Mouse (Mus musculus): ENCODE measurements around the gene Rint1. TPM values are rescaled to one million over a fixed set of nuclear protein-coding genes. Genes with fewer than 3 reads are reported as not detected.
"Not testable (repeated sequence)": the region's sequence is repeated elsewhere in the genome, so short reads cannot be mapped to it uniquely, and the experiment has no call there.

Gene Rint1
- polyA plus RNA-seq, 1 experiment from 2014 or later: 31.1 TPM

- Histone ChIP-seq H3K9me3 (ENCODE audit: control insufficient read depth, low read length) (no peaks in the 10 kb centered on the region), H3K27me3 (replicated peaks; ENCODE audit: control insufficient read depth, insufficient read depth, low read length) (no peaks in the 10 kb centered on the region), H3K36me3 (ENCODE audit: control insufficient read depth, insufficient read depth, low read length) (peaks cover 18% of the 10 kb centered on the region), H3K27ac (ENCODE audit: low read depth) (peak within 1 kb of the TSS; percentile 79), H3K4me3 (ENCODE audit: low read depth, low read length) (peak within 1 kb of the TSS; percentile 84), H3K4me1 (replicated peaks; ENCODE audit: control insufficient read depth, insufficient read depth, low read length) (peaks cover 16% of the 10 kb centered on the region), H3K9ac (ENCODE audit: low read length) (peak within 1 kb of the TSS; percentile 86), H3K4me2 (ENCODE audit: low read length) (peak within 1 kb of the TSS; percentile 92)
- DNase-seq (ENCODE audit: low spot score): peak; percentile 92
- peak; percentile 94 for ATAC-seq (replicated peaks; ENCODE audit: low FRiP score, low TSS enrichment, low read depth)
- WGBS: 0% methylated on average over 44 of the region's 44 CpGs
Observed at GRCm38 (mm10) chr5:23843674-23844530, 56.4 kb downstream of the Rint1 start, which contains the start of gene Tomm7. Gene Tomm7, minus strand, starts transcription at chr5:23844161.

- Histone ChIP-seq H3K27ac (ENCODE audit: low read depth) (peak overlapping the region; percentile 79), H3K4me3 (ENCODE audit: low read depth, low read length) (peak overlapping the region; percentile 84), H3K4me2 (ENCODE audit: low read length) (peak overlapping the region; percentile 92), H3K9ac (ENCODE audit: low read length) (peak overlapping the region; percentile 86), H3K27me3 (replicated peaks; ENCODE audit: control insufficient read depth, insufficient read depth, low read length) (no peaks in the 10 kb centered on the region), H3K36me3 (ENCODE audit: control insufficient read depth, insufficient read depth, low read length) (peaks cover 12% of the 10 kb centered on the region; the same call in 1 of the 2 replicates), H3K9me3 (ENCODE audit: control insufficient read depth, low read length) (no peaks in the 10 kb centered on the region), H3K4me1 (replicated peaks; ENCODE audit: control insufficient read depth, insufficient read depth, low read length) (peaks cover 16% of the 10 kb centered on the region)
- DNase-seq (ENCODE audit: low spot score) (no peak), ATAC-seq (replicated peaks; ENCODE audit: low FRiP score, low TSS enrichment, low read depth) (peak; percentile 28; the same call in 1 of the 2 replicates)
- 20% methylated on average over 7 of the region's 7 CpGs for WGBS
Observed at GRCm38 (mm10) chr5:23844531-23844841, 57.0 kb downstream of the Rint1 start.

GRCm38 (mm10) chr5:23845141-23845540 is 57.6 kb downstream of the Rint1 start:
- Histone ChIP-seq H3K9ac (ENCODE audit: low read length) (no peak overlapping the region; the same call in 1 of the 2 replicates), H3K36me3 (ENCODE audit: control insufficient read depth, insufficient read depth, low read length) (peaks cover 9% of the 10 kb centered on the region; the same call in 1 of the 2 replicates), H3K4me2 (ENCODE audit: low read length) (peak overlapping the region; percentile 92), H3K4me3 (ENCODE audit: low read depth, low read length) (no peak overlapping the region), H3K4me1 (replicated peaks; ENCODE audit: control insufficient read depth, insufficient read depth, low read length) (peaks cover 16% of the 10 kb centered on the region), H3K27ac (ENCODE audit: low read depth) (no peak overlapping the region), H3K27me3 (replicated peaks; ENCODE audit: control insufficient read depth, insufficient read depth, low read length) (no peaks in the 10 kb centered on the region), H3K9me3 (ENCODE audit: control insufficient read depth, low read length) (no peaks in the 10 kb centered on the region)
- DNase-seq (ENCODE audit: low spot score) (no peak), ATAC-seq (replicated peaks; ENCODE audit: low FRiP score, low TSS enrichment, low read depth) (no peak)
- 96% methylated on average over 3 of the region's 3 CpGs for WGBS

- peak overlapping the region; percentile 81 for H3K4me2 ChIP-seq (ENCODE audit: low read length)
- WGBS: under 1% methylated on average over 57 of the region's 61 CpGs
- peak overlapping the region; percentile 91 for H3K4me3 ChIP-seq (ENCODE audit: low read depth, low read length)
- no peaks in the 10 kb centered on the region for H3K9me3 ChIP-seq (ENCODE audit: control insufficient read depth, low read length)
- peak overlapping the region; percentile 70; the same call in 1 of the 2 replicates for H3K27ac ChIP-seq (ENCODE audit: low read depth)
- ATAC-seq (replicated peaks; ENCODE audit: low FRiP score, low TSS enrichment, low read depth) (peak; percentile 98), DNase-seq (ENCODE audit: low spot score) (peak; percentile 97)
- H3K4me1 ChIP-seq (replicated peaks; ENCODE audit: control insufficient read depth, insufficient read depth, low read length): no peaks in the 10 kb centered on the region; the same call in 1 of the 2 replicates
- H3K9ac ChIP-seq (ENCODE audit: low read length): peak overlapping the region; percentile 77
- peaks cover 35% of the 10 kb centered on the region for H3K36me3 ChIP-seq (ENCODE audit: control insufficient read depth, insufficient read depth, low read length)
- H3K27me3 ChIP-seq (replicated peaks; ENCODE audit: control insufficient read depth, insufficient read depth, low read length): no peaks in the 10 kb centered on the region
Observed at GRCm38 (mm10) chr5:23850345-23851159, 63.0 kb downstream of the Rint1 start.

GRCm38 (mm10) chr5:23851160-23851555 is 63.6 kb downstream of the Rint1 start:
- DNase-seq (ENCODE audit: low spot score); ATAC-seq (replicated peaks; ENCODE audit: low FRiP score, low TSS enrichment, low read depth); H3K4me1 ChIP-seq (replicated peaks; ENCODE audit: control insufficient read depth, insufficient read depth, low read length); H3K9me3 ChIP-seq (ENCODE audit: control insufficient read depth, low read length); H3K27me3 ChIP-seq (replicated peaks; ENCODE audit: control insufficient read depth, insufficient read depth, low read length): not testable (repeated sequence)
- peak overlapping the region; percentile 70; the same call in 1 of the 2 replicates for H3K27ac ChIP-seq (ENCODE audit: low read depth)
- peak overlapping the region; percentile 77 for H3K9ac ChIP-seq (ENCODE audit: low read length)
- H3K4me3 ChIP-seq (ENCODE audit: low read depth, low read length): peak overlapping the region; percentile 91
- peak overlapping the region; percentile 81 for H3K4me2 ChIP-seq (ENCODE audit: low read length)
- H3K36me3 ChIP-seq (ENCODE audit: control insufficient read depth, insufficient read depth, low read length): peaks cover 41% of the 10 kb centered on the region
- WGBS: 7% methylated on average over 4 of the region's 4 CpGs

GRCm38 (mm10) chr5:23852916-23853315 is 65.4 kb downstream of the Rint1 start:
- not testable (repeated sequence) for H3K4me2 ChIP-seq (ENCODE audit: low read length); H3K4me3 ChIP-seq (ENCODE audit: low read depth, low read length); H3K4me1 ChIP-seq (replicated peaks; ENCODE audit: control insufficient read depth, insufficient read depth, low read length); DNase-seq (ENCODE audit: low spot score); ATAC-seq (replicated peaks; ENCODE audit: low FRiP score, low TSS enrichment, low read depth); H3K27ac ChIP-seq (ENCODE audit: low read depth); H3K9ac ChIP-seq (ENCODE audit: low read length); H3K9me3 ChIP-seq (ENCODE audit: control insufficient read depth, low read length); H3K27me3 ChIP-seq (replicated peaks; ENCODE audit: control insufficient read depth, insufficient read depth, low read length)
- H3K36me3 ChIP-seq (ENCODE audit: control insufficient read depth, insufficient read depth, low read length): peaks cover 59% of the 10 kb centered on the region
- 94% methylated on average over 1 of the region's 1 CpGs for WGBS

- DNase-seq (ENCODE audit: low spot score): no peak
Observed at GRCm38 (mm10) chr5:23855484-23855883, 68.0 kb downstream of the Rint1 start.

GRCm38 (mm10) chr5:23856164-23856563 is 68.7 kb downstream of the Rint1 start:
- Histone ChIP-seq H3K27ac (ENCODE audit: low read depth) (no peak overlapping the region), H3K4me1 (replicated peaks; ENCODE audit: control insufficient read depth, insufficient read depth, low read length) (no peaks in the 10 kb centered on the region; the same call in 1 of the 2 replicates), H3K27me3 (replicated peaks; ENCODE audit: control insufficient read depth, insufficient read depth, low read length) (no peaks in the 10 kb centered on the region), H3K9ac (ENCODE audit: low read length) (no peak overlapping the region), H3K36me3 (ENCODE audit: control insufficient read depth, insufficient read depth, low read length) (peaks cover 72% of the 10 kb centered on the region), H3K4me3 (ENCODE audit: low read depth, low read length) (no peak overlapping the region), H3K9me3 (ENCODE audit: control insufficient read depth, low read length) (no peaks in the 10 kb centered on the region), H3K4me2 (ENCODE audit: low read length) (no peak overlapping the region)
- no peak for ATAC-seq (replicated peaks; ENCODE audit: low FRiP score, low TSS enrichment, low read depth)
- 86% methylated on average over 1 of the region's 1 CpGs for WGBS
- DNase-seq (ENCODE audit: low spot score): no peak

More at GRCm38 (mm10) chr5:23855484-23855883, 68.0 kb downstream of the Rint1 start:
- Histone ChIP-seq H3K9me3 (ENCODE audit: control insufficient read depth, low read length) (no peaks in the 10 kb centered on the region), H3K4me3 (ENCODE audit: low read depth, low read length) (no peak overlapping the region), H3K4me2 (ENCODE audit: low read length) (no peak overlapping the region), H3K4me1 (replicated peaks; ENCODE audit: control insufficient read depth, insufficient read depth, low read length) (no peaks in the 10 kb centered on the region; the same call in 1 of the 2 replicates), H3K9ac (ENCODE audit: low read length) (no peak overlapping the region), H3K36me3 (ENCODE audit: control insufficient read depth, insufficient read depth, low read length) (peaks cover 69% of the 10 kb centered on the region), H3K27me3 (replicated peaks; ENCODE audit: control insufficient read depth, insufficient read depth, low read length) (no peaks in the 10 kb centered on the region), H3K27ac (ENCODE audit: low read depth) (no peak overlapping the region)
- no peak for ATAC-seq (replicated peaks; ENCODE audit: low FRiP score, low TSS enrichment, low read depth)
- WGBS: 89% methylated on average over 6 of the region's 6 CpGs

Data from intestine, embryonic 14.5 days (tissue).